Mouse (Mus musculus): ENCODE measurements around the gene D17Wsu92e.

D17Wsu92e gene

GRCm38 (mm10) chr17:27790976-27791375 lies 29.5 kb downstream of the D17Wsu92e start:
- DNase-seq (ENCODE audit: low spot score): peak; percentile 49

GRCm38 (mm10) chr17:27790015-27790414 lies 30.4 kb downstream of the D17Wsu92e start:
- DNase-seq (ENCODE audit: low spot score): peak; percentile 75

GRCm38 (mm10) chr17:27788456-27789172 lies 31.8 kb downstream of the D17Wsu92e start:
- DNase-seq (ENCODE audit: low spot score): peak; percentile 91

GRCm38 (mm10) chr17:27783567-27783966 lies 36.9 kb downstream of the D17Wsu92e start:
- DNase-seq (ENCODE audit: low spot score): no peak

GRCm38 (mm10) chr17:27781059-27781687 lies 39.3 kb downstream of the D17Wsu92e start:
- peak; percentile 75 for DNase-seq (ENCODE audit: low spot score)

- no peak for DNase-seq (ENCODE audit: low spot score)
Observed at GRCm38 (mm10) chr17:27779755-27780154, 40.7 kb downstream of the D17Wsu92e start.

- DNase-seq (ENCODE audit: low spot score): no peak
Observed at GRCm38 (mm10) chr17:27778671-27779355, 41.6 kb downstream of the D17Wsu92e start.

- no peak for DNase-seq (ENCODE audit: low spot score)
Observed at GRCm38 (mm10) chr17:27777823-27778222, 42.6 kb downstream of the D17Wsu92e start.

GRCm38 (mm10) chr17:27774198-27774597 lies 46.2 kb downstream of the D17Wsu92e start:
- DNase-seq (ENCODE audit: low spot score): no peak

- DNase-seq (ENCODE audit: low spot score): no peak
Observed at GRCm38 (mm10) chr17:27771616-27772015, 48.8 kb downstream of the D17Wsu92e start.

GRCm38 (mm10) chr17:27768817-27769542 lies 51.5 kb downstream of the D17Wsu92e start:
- DNase-seq (ENCODE audit: low spot score): peak; percentile 79

GRCm38 (mm10) chr17:27767543-27767942 lies 52.9 kb downstream of the D17Wsu92e start:
- peak; percentile 30 for DNase-seq (ENCODE audit: low spot score)

GRCm38 (mm10) chr17:27767120-27767519 lies 53.3 kb downstream of the D17Wsu92e start:
- no peak for DNase-seq (ENCODE audit: low spot score)

GRCm38 (mm10) chr17:27765066-27765465 lies 55.4 kb downstream of the D17Wsu92e start:
- DNase-seq (ENCODE audit: low spot score): no peak

- no peak for DNase-seq (ENCODE audit: low spot score)
Observed at GRCm38 (mm10) chr17:27764453-27764852, 56.0 kb downstream of the D17Wsu92e start.

GRCm38 (mm10) chr17:27762884-27763283 lies 57.6 kb downstream of the D17Wsu92e start:
- DNase-seq (ENCODE audit: low spot score): no peak

- peak; percentile 72 for DNase-seq (ENCODE audit: low spot score)
Observed at GRCm38 (mm10) chr17:27761639-27762336, 58.7 kb downstream of the D17Wsu92e start.

- DNase-seq (ENCODE audit: low spot score): no peak
Observed at GRCm38 (mm10) chr17:27760169-27760568, 60.3 kb downstream of the D17Wsu92e start.

- DNase-seq (ENCODE audit: low spot score): no peak
Observed at GRCm38 (mm10) chr17:27751314-27752202, 68.9 kb downstream of the D17Wsu92e start.

- DNase-seq (ENCODE audit: low spot score): no peak
Observed at GRCm38 (mm10) chr17:27750451-27750942, 70.0 kb downstream of the D17Wsu92e start.
